Mouse (Mus musculus) olfactory bulb, adult 2 months (tissue): Measurements from ENCODE around the gene Ankzf1.

ENCODE experiments used
- CTCF ChIP-seq: fragments of 200-500 bp; IDR thresholded peaks from 2 replicates; pipeline ENCODE4 v1.5.1; 2012; ENCODE audit warnings: low read depth, mild to moderate bottlenecking, low read length, moderate library complexity; ENCODE audit not compliant: insufficient read depth
- POLR2A ChIP-seq: fragments of 200-500 bp; IDR thresholded peaks from 2 replicates; pipeline ENCODE4 v1.6.1; 2012; ENCODE audit warnings: mild to moderate bottlenecking, low read depth, low read length, moderate library complexity; ENCODE audit not compliant: insufficient read depth

DNA sequence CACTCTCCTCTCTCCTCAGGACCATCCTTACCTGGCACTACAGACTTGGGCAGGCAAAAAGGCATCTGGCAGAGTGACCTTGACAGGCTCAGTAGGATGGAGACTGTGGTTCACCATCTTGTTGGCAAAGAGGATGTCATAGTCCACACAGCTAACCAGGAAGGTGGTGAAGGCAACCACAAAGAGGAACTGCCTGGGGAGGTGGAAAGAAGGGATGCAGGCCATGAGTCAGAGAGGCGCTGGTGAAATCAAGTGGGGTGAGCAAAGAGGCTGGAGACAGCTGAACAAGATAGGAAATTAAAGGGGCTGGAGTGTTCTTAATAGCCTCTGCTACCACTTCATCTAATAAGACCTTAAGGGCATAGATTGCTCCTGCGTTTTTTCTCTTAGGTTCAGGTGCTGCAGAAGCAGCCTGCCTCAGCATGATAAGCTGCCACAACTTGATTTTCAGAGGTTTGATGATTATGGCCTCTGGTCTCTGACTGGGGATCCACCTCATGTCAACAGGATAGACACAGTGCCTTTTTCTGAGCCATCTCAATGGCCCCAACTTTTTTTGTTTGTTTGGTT lies 4.0 kb upstream of the Ankzf1 start:
- TF ChIP-seq CTCF (no peak), POLR2A (no peak)
